Mouse (Mus musculus) layer of hippocampus, adult 18-20 months (tissue): ENCODE measurements around the gene Eaf1. TPM values are rescaled to one million over a fixed set of nuclear protein-coding genes. Genes with fewer than 3 reads are reported as not detected.
A peak's percentile ranks its signal among the peaks of the same experiment; 100 is the strongest.

Source experiments
- DNase-seq, 2 experiments: peaks; one replicate each; pipeline ENCODE4 v3.0.0; 2022; ENCODE audit warnings: low spot score in 2 of 2
- total RNA-seq, 2 experiments: library from RNA; stranded (reverse); gene quantifications; 2 replicates each; pipeline ENCODE4 v1.2.3; 2021

Gene Eaf1
- total RNA-seq, 2 experiments from 2014 or later = 19.1 to 20.3 TPM

DNA sequence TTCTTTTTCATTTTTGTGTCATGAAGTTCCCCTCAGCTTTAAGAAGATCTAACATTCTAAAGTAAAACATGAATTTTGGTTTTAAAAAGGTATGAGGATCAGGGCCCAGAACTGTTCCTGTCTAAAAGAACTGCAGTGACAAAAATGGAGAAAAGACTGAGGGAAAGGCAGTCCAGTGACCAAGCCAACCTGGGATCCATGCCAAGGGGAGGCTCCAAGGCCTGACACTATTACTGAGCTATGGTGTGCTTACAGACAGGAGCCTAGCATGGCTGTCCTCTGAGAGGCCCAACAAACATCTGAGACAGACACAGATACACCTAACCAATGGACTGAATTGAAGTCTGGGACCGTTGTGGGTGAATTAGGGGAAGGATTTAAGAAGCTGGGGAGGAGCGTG lies 15.7 kb downstream of the Eaf1 start:
- DNase-seq = no peak

GRCm38 (mm10) chr14:31510322-31510721 lies 16.1 kb downstream of the Eaf1 start:
- no peak for DNase-seq

- no peak for DNase-seq
These were observed 21.7 kb downstream of the Eaf1 start for GRCm38 (mm10) chr14:31515895-31516294.

GRCm38 (mm10) chr14:31519165-31519564 lies 25.0 kb downstream of the Eaf1 start:
- no peak for DNase-seq

GRCm38 (mm10) chr14:31521318-31521717 lies 27.1 kb downstream of the Eaf1 start:
- peak in 1 of 2 experiments; percentile 22 for DNase-seq

DNA sequence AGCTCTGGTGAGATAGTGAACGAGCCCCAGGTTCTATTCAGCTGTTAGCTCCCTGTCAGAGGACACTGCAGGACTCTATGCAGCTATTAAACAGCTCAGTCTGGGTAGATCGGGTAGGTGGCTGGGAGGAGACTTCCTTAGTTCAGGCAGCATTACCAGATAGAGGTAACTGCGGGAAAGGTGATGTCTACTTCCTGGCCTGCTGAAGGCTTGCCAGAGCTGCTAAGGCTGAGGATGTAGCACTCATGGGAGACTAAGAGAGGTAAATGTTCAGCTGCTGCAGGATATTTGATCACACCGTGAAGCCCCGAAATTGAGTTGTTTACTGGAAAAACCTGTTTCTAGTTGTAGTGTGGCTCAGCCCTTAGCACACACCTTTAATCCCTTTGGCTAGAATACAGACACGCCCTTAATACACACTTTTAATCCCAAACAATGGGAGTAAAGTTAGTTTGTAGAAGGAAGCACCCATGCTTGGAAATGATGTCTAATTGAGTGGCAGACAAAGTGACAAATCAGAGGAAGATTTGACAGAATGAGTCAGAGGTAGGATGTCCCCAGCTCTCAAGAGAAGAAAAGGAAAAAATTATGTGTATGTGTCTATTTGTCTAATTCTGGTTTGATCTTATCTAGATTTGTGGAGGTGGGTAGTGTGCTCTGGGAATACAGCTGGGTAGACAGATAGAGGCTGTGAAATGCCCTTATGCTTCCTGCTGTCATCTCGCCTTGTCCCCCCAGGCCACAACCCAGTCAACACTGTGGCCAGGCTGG lies 31.0 kb downstream of the Eaf1 start:
- no peak for DNase-seq

DNA sequence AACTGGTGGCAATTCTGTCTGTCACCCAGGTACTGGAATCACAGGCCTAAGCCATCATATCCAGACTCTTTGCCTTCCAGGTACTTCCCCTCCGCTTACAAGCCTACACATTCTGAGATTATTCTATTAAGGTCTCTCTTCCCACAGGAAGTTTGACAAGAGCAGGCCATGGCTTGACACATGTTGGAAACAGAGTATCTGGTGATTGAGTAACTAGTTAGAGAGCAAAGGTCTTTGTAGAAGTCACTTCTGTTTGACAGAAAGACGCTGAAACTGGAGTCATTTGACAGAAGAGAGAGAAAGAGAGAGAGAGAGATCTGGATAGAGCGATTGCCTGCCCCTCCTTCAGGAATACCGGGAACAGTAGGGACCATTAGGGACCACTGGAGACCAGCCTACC lies 36.6 kb downstream of the Eaf1 start:
- DNase-seq = no peak

DNA sequence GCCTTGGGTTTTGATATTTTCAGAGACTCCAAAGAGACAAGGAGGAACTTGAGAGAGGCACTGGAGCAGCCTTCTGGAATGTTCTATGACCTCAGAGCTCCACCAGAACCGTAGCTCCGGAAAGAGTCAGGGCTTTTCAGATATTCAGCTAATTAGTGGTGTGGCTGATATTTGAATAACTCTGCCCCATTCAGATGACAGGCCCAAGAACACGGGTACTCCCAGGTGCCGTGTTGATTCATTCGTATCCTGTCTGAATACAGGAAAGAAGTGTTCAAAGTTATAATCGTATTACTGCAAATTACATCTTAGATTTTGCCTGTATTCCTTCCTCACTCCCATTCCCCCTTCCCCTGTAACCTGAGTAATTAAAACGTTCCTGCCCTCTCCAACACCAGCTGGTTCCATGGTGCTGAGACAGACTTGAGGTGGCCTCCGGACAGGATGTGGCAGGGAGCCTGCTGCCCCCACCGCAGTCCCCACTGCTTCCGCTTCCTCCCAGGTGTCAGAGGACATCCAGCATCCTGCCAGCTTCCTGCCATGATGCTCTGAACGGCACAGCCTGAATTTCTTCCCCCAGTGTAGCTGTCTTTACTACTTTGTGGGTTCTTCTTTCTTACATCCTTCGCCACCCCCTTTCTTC lies 37.4 kb downstream of the Eaf1 start:
- DNase-seq = no peak

GRCm38 (mm10) chr14:31532656-31533055 lies 38.5 kb downstream of the Eaf1 start:
- DNase-seq = no peak

DNA sequence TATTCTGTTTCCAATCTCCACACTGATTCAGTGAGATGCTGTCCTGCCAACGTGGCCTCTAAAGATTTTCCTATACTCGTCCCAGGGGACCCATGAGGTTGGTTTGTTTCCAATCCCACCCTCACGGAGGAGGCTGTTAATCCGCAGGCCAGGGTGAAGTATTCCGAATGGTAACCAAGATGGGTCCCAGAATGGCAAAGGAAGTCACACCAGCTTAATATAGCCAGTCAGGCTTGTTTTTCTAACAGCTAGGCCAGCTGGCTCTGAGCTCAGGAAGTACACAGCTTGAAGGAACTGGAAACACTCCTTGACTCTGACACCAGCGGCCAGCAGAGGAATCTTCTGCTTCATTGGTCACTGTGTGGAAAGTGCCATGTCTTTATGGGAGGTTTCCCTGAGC lies 43.1 kb downstream of the Eaf1 start:
- no peak for DNase-seq

DNA sequence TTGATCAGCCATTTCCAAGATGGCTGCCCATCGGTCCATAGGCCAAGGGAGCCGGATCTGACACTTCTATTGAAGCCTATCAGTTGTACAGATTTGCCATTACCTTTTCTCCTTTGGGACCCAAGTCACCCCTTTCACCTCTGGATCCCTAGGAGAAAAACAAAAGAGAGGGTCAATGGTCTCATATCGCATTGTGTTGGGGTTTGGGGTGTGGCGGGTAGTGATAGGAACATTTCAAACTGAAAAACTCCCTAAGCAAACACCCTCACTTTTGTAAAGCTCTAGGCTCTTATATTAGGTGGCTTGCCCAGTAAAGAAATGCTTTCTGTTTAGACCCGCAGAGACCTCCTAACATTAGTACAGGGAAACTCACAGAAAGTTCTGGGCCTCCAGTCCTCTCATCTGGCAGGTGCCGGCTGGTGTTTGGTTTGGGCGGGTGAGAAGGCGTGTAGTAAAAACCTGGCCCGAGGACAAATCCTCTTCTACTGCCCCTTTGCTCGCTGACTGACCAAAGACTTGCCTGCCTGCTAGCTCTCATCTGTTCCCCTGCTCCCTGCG lies 49.8 kb downstream of the Eaf1 start:
- no peak for DNase-seq

GRCm38 (mm10) chr14:31555021-31555420 lies 60.8 kb downstream of the Eaf1 start:
- no peak for DNase-seq

DNA sequence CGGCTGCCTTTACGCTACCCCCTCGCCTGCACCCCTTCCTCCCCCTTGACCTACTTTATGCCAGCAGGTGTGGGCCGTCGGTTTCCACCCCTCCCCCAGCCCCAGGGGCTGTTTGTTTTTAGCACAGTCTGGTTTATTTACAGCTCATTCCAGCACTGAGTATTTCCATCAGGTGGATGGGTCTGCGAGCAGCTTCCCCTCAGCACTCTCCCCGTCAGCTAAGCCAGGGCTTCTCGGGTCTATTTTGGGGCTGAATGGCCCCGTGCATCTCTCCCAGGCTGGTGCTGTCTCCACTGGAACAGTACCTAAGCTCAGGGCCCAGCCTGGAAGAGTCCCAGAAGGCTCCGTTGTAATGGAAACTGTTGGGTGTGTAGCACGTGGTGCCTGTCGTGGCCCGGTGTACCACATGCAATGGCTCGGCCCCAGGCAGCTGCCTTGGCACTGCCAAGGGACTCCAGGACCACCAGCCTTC lies 61.8 kb downstream of the Eaf1 start:
- no peak for DNase-seq

DNA sequence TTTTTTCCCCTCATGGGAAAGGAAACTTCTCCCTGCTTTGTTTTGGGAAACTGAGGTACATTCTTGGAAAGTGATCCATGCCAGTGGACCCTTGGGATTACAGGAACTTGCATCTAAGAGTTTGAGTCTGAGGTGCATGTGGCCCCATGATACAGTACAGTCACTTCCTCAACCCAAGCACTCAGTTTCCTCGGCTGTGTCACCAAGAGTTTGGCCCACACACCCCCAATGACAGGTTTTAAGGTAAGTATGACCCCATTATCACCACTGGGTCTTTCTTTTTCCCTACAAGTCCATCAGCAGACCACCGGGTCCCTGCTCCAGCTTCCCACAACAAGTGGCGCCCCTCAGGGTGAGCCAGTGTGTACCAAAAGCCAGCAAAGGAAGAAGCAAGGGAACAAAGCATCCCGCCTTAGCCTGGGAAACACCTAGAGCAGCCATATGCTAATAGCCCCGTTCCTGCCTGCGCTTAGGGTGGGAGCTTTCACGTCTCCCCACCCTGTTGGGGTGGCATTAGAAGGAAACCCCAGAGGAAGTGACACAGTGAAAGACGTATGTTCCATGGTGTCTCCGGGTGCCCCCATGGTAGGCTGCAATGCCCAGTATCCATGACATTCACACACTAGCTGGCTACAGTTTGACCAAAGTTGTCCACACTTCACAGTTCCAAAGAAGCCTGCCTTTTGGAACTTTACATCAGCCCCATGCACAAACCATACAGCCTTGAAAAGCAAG lies 62.5 kb downstream of the Eaf1 start:
- DNase-seq = no peak

DNA sequence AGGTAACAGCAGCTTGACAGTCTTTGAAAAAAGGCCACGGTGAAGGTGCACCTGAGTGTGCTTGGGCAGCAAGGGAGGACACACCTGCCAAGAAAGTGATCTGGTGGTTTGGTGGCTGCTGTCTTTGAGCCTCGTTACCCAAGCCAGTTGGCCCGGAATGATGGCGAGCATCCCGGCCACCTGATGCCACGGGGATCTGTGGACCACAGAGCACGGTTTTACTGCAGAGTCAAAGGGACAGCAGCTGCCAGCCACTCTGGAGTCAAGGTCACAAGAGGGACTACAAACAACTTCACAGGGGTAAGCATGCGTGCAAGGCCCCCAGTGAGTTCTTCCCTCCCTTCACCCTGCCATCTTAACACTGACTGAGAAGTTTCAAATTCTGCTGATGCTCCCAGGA lies 63.1 kb downstream of the Eaf1 start:
- DNase-seq = no peak

DNA sequence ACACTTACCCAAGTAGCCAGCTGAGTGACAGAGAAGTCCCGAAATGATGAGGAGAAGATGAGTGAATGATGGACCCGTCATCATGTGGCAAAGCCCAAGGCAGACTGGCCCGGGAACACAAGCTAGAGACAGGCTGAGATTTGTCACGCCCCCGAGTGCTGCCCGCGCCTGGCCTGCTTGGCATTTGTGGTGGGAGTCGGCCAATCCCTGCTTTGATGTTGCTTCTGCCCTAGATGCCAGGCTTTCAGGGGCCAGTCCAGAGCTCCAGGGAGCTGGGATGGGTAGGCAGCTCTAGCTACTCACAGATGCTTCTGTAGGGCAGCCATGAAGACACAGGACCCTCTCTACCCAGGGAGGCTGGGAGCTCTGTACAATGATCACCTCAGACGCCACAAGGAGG lies 63.6 kb downstream of the Eaf1 start:
- DNase-seq = no peak

DNA sequence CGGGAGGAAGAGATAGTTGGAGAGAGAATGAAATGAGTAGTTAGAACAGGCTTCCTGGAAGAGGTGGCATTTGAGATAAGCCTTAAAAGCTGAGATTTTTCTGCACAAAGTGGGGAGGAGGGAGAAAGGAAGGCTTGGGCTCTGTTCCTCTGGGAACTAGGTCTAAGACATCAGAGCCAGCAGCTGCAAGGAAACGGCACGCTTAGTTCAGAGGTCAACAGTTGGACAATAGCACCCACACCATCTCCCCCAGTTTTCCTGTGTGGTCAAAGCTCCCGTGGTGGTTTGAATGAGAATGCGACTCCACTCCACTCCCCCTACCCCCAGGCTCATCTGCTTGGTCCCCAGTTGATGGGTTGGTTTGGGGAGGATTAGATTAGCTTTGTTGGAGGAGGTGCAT lies 65.0 kb downstream of the Eaf1 start:
- no peak for DNase-seq

Other genes starting within 250 kb of the Eaf1 start
- gene Phf7, start 243.1 kb upstream of the Eaf1 start, total RNA-seq = 1 to 10 TPM; 3.7 to 3.8 TPM
- 100 to 1,000 TPM; 137 to 140 TPM for gene Bap1, start 242.9 kb upstream of the Eaf1 start, total RNA-seq
- gene Dnah1, start 170.5 kb upstream of the Eaf1 start, total RNA-seq = 1 to 10 TPM; 3.7 to 4.9 TPM
- 10 to 100 TPM; 37.6 to 41.5 TPM for gene Capn7, start 157.8 kb upstream of the Eaf1 start, total RNA-seq
- gene Sh3bp5, start 58.3 kb upstream of the Eaf1 start, total RNA-seq = 100 to 1,000 TPM; 158 to 165 TPM
- 10 to 100 TPM; 28.3 to 29.6 TPM for gene Mettl6, start 641 bp downstream of the Eaf1 start, total RNA-seq
- gene Colq, start 96.9 kb downstream of the Eaf1 start, total RNA-seq = under 1 TPM; 0.18 to 0.47 TPM
- gene Gm49387, start 146.5 kb downstream of the Eaf1 start, total RNA-seq = not detected
- 10 to 100 TPM; 10.3 TPM for gene Btd, start 146.6 kb downstream of the Eaf1 start, total RNA-seq
- 1 to 10 TPM; 5.8 to 9.2 TPM for gene Hacl1, start 146.9 kb downstream of the Eaf1 start, total RNA-seq